Mouse (Mus musculus): ENCODE measurements around the gene Gdf10. TPM values are rescaled to one million over a fixed set of nuclear protein-coding genes. Genes with fewer than 3 reads are reported as not detected.

Gdf10 gene
- total and polyA plus RNA-seq, 3 experiments = not detected

GRCm38 (mm10) chr14:33958841-33959240, 35.5 kb downstream of the Gdf10 start:
- H3K4me3 ChIP-seq (ENCODE audit: control insufficient read depth in 1 of 2, insufficient read depth in 1 of 2, low read depth in 2 of 2, low read length in 2 of 2) = no peak overlapping the region
- H3K36me3 ChIP-seq (ENCODE audit: control insufficient read depth in 1 of 2, insufficient read depth in 2 of 2, low read length in 2 of 2) = no peaks in the 10 kb centered on the region
- H3K4me1 ChIP-seq (ENCODE audit: control insufficient read depth in 1 of 2, insufficient read depth in 2 of 2, low read length in 2 of 2) = no peaks in the 10 kb centered on the region
- no peak overlapping the region for H3K9ac ChIP-seq (ENCODE audit: control insufficient read depth, low read depth, low read length, poor library complexity, severe bottlenecking)
- no peak for DNase-seq (ENCODE audit: low read depth, low spot score)
- no peak overlapping the region for H3K27ac ChIP-seq (ENCODE audit: control insufficient read depth, low read depth, low read length)
- no peaks in the 10 kb centered on the region for H3K79me2 ChIP-seq (ENCODE audit: control insufficient read depth, insufficient read depth, low read length, poor library complexity)
- no peaks in the 10 kb centered on the region for H3K9me3 ChIP-seq (replicated peaks; ENCODE audit: insufficient read depth, low read length)
- no peaks in the 10 kb centered on the region for H3K27me3 ChIP-seq (ENCODE audit: control insufficient read depth in 1 of 2, insufficient read depth in 2 of 2, low read length in 2 of 2)
- TF ChIP-seq GATA1 (IDR thresholded peaks at IDR 0.05; ENCODE audit: low read depth, low read length) = no peak
- no peak for TF ChIP-seq ZMIZ1 (IDR thresholded peaks at IDR 0.05; ENCODE audit: low read depth, low read length)
- no peak for TF ChIP-seq JUND (IDR thresholded peaks at IDR 0.05; ENCODE audit: low read depth, low read length)
- no peak for TF ChIP-seq MYC (IDR thresholded peaks at IDR 0.05; ENCODE audit: low read depth, low read length)
- TF ChIP-seq MAFK (IDR thresholded peaks at IDR 0.05; ENCODE audit: borderline replicate concordance, low read depth, low read length) = no peak

- H3K27ac ChIP-seq (ENCODE audit: control insufficient read depth, low read depth, low read length) = no peak overlapping the region
- no peaks in the 10 kb centered on the region for H3K36me3 ChIP-seq (ENCODE audit: control insufficient read depth in 1 of 2, insufficient read depth in 2 of 2, low read length in 2 of 2)
- no peaks in the 10 kb centered on the region for H3K9me3 ChIP-seq (replicated peaks; ENCODE audit: insufficient read depth, low read length)
- H3K79me2 ChIP-seq (ENCODE audit: control insufficient read depth, insufficient read depth, low read length, poor library complexity) = no peaks in the 10 kb centered on the region
- no peak overlapping the region for H3K4me3 ChIP-seq (ENCODE audit: control insufficient read depth in 1 of 2, insufficient read depth in 1 of 2, low read depth in 2 of 2, low read length in 2 of 2)
- DNase-seq (ENCODE audit: low read depth, low spot score) = no peak
- TF ChIP-seq CTCF (IDR thresholded peaks at IDR 0.05 in 2 of 3, conservative IDR thresholded peaks at IDR 0.05 in 1 of 3; ENCODE audit: control insufficient read depth in 1 of 3, insufficient read depth in 1 of 3, low read depth in 2 of 3, low read length in 3 of 3, poor library complexity in 1 of 3, severe bottlenecking in 1 of 3) = peak in 2 of 3 experiments; percentile 5 to 27; a peak in 2 of 6 replicates
- no peak for TF ChIP-seq CHD2 (IDR thresholded peaks at IDR 0.05; ENCODE audit: low read length)
- no peak overlapping the region for H3K9ac ChIP-seq (ENCODE audit: control insufficient read depth, low read depth, low read length, poor library complexity, severe bottlenecking)
- no peaks in the 10 kb centered on the region for H3K4me1 ChIP-seq (ENCODE audit: control insufficient read depth in 1 of 2, insufficient read depth in 2 of 2, low read length in 2 of 2)
- no peaks in the 10 kb centered on the region for H3K27me3 ChIP-seq (ENCODE audit: control insufficient read depth in 1 of 2, insufficient read depth in 2 of 2, low read length in 2 of 2)
Measured at GRCm38 (mm10) chr14:33959341-33959740, 36.0 kb downstream of the Gdf10 start.

GRCm38 (mm10) chr14:33965675-33966074, 42.3 kb downstream of the Gdf10 start:
- Histone ChIP-seq H3K4me1 (ENCODE audit: control insufficient read depth in 1 of 2, insufficient read depth in 2 of 2, low read length in 2 of 2) (no peaks in the 10 kb centered on the region), H3K9ac (ENCODE audit: control insufficient read depth, low read depth, low read length, poor library complexity, severe bottlenecking) (no peak overlapping the region), H3K9me3 (replicated peaks; ENCODE audit: insufficient read depth, low read length) (no peaks in the 10 kb centered on the region), H3K4me3 (ENCODE audit: control insufficient read depth in 1 of 2, insufficient read depth in 1 of 2, low read depth in 2 of 2, low read length in 2 of 2) (no peak overlapping the region), H3K79me2 (ENCODE audit: control insufficient read depth, insufficient read depth, low read length, poor library complexity) (no peaks in the 10 kb centered on the region), H3K36me3 (ENCODE audit: control insufficient read depth in 1 of 2, insufficient read depth in 2 of 2, low read length in 2 of 2) (no peaks in the 10 kb centered on the region), H3K27ac (ENCODE audit: control insufficient read depth, low read depth, low read length) (no peak overlapping the region), H3K27me3 (ENCODE audit: control insufficient read depth in 1 of 2, insufficient read depth in 2 of 2, low read length in 2 of 2) (no peaks in the 10 kb centered on the region)
- no peak for TF ChIP-seq GATA1 (IDR thresholded peaks at IDR 0.05; ENCODE audit: low read depth, low read length)
- no peak for TF ChIP-seq TAL1 (IDR thresholded peaks at IDR 0.05; ENCODE audit: low read length)
- TF ChIP-seq ZKSCAN1 (IDR thresholded peaks at IDR 0.05; ENCODE audit: low read depth, low read length) = no peak
- no peak for TF ChIP-seq TCF12 (IDR thresholded peaks at IDR 0.05; ENCODE audit: low read depth, low read length)
- no peak for TF ChIP-seq SIN3A (IDR thresholded peaks at IDR 0.05; ENCODE audit: low read length)
- no peak for TF ChIP-seq ELF1 (IDR thresholded peaks at IDR 0.05; ENCODE audit: low read depth, low read length)
- DNase-seq (ENCODE audit: low read depth, low spot score) = no peak

All from MEL (cell line).